ENCODE assay signal across 9 mouse cellular contexts in genomic region chr5:101663176-101663575, GRCm38 (mm10). TPM values are rescaled to one million over a fixed set of nuclear protein-coding genes. Genes with fewer than 3 reads are reported as not detected.
DNase-seq lines count a peak whose midpoint lies in the region; ATAC-seq and TF ChIP-seq lines count a peak whose summit lies in the region.
"Had no signal": no experiment of that assay in that cellular context is flagged by ENCODE, and none has a peak within 500 bp of the region (broad histone marks: within the 10 kb centered on the region; RNA-seq: fewer than 3 reads in every experiment).

No protein-coding gene starts in this region.

- intact Hi-C loops in heart, postnatal 10 days (cut with DNase I): no loop called here

- TF ChIP-seq CTCF in kidney, adult 2 months (conservative IDR thresholded peaks at IDR 0.05; ENCODE audit: insufficient read depth, insufficient read length, low read depth, low read length): no peak

- H3K4me2 ChIP-seq in liver, embryonic 11.5 days: peak overlapping the region; percentile 78
- H3K4me2 ChIP-seq in neural tube, embryonic 12.5 days (replicated peaks): peak overlapping the region; percentile 60

- H3K9ac ChIP-seq in liver, embryonic 11.5 days (ENCODE audit: low read depth, low read length): no peak overlapping the region
- peak overlapping the region; percentile 68 for H3K9ac ChIP-seq in neural tube, embryonic 12.5 days

- H3K36me3 ChIP-seq in kidney, adult 2 months (ENCODE audit: control insufficient read depth, insufficient read depth, low read length): no peaks in the 10 kb centered on the region
- H3K36me3 ChIP-seq in liver, embryonic 11.5 days (ENCODE audit: control insufficient read depth, insufficient read depth, low read length): no peaks in the 10 kb centered on the region
- no peaks in the 10 kb centered on the region for H3K36me3 ChIP-seq in neural tube, embryonic 12.5 days

- peak overlapping the region; percentile 13; the same call in 1 of the 2 replicates for H3K4me3 ChIP-seq in kidney, adult 2 months (ENCODE audit: insufficient read depth, low read depth, low read length)
- peak overlapping the region; percentile 45 for H3K4me3 ChIP-seq in liver, embryonic 11.5 days (ENCODE audit: low read depth, low read length)
- H3K4me3 ChIP-seq in neural tube, embryonic 12.5 days: peak overlapping the region; percentile 47

- 3% methylated on average over 23 of the region's 23 CpGs for WGBS in kidney, adult 2 months
- under 1% methylated on average over 23 of the region's 23 CpGs for WGBS in liver, embryonic 11.5 days
- WGBS in neural tube, embryonic 12.5 days: under 1% methylated on average over 23 of the region's 23 CpGs

- H3K27me3 ChIP-seq in kidney, adult 2 months (replicated peaks; ENCODE audit: control insufficient read depth, insufficient read depth, low read length): peaks cover 18% of the 10 kb centered on the region
- peaks cover 99% of the 10 kb centered on the region for H3K27me3 ChIP-seq in liver, embryonic 11.5 days (replicated peaks; ENCODE audit: control insufficient read depth, insufficient read depth, low read length)
- H3K27me3 ChIP-seq in neural tube, embryonic 12.5 days (replicated peaks): peaks cover 95% of the 10 kb centered on the region

- DNase-seq in kidney, adult 2 months: no peak
- DNase-seq in kidney, adult 9 months: no peak
- DNase-seq in embryo, embryonic 10 days (ENCODE audit: low spot score): peak; percentile 86
- DNase-seq in heart, postnatal 10 days: peak; percentile 53 to 54
- peak; percentile 65 for DNase-seq in liver, embryonic 11.5 days (ENCODE audit: low spot score)
- DNase-seq in adipocyte (ENCODE audit: low spot score): no peak
- DNase-seq in right cerebral cortex, postnatal 14 days: no peak

- ATAC-seq in liver, embryonic 11.5 days (replicated peaks; ENCODE audit: low FRiP score): no peak
- ATAC-seq in neural tube, embryonic 12.5 days (ENCODE audit: low FRiP score, low read depth): no peak

- H3K4me1 ChIP-seq in kidney, adult 2 months (ENCODE audit: control insufficient read depth, insufficient read depth, low read length): peaks cover 5% of the 10 kb centered on the region; the same call in 1 of the 2 replicates
- H3K4me1 ChIP-seq in liver, embryonic 11.5 days (replicated peaks; ENCODE audit: control insufficient read depth, insufficient read depth, low read length): peaks cover 7% of the 10 kb centered on the region
- peaks cover 27% of the 10 kb centered on the region for H3K4me1 ChIP-seq in neural tube, embryonic 12.5 days

- no peak for TF ChIP-seq POLR2A in kidney, adult 2 months (IDR thresholded peaks at IDR 0.05; ENCODE audit: low read depth, low read length)

- H3K9me3 ChIP-seq in liver, embryonic 11.5 days (ENCODE audit: control insufficient read depth, low read length): no peaks in the 10 kb centered on the region
- H3K9me3 ChIP-seq in neural tube, embryonic 12.5 days: no peaks in the 10 kb centered on the region

- no peak overlapping the region for H3K27ac ChIP-seq in kidney, adult 2 months (ENCODE audit: insufficient read depth, low read depth, low read length)
- H3K27ac ChIP-seq in liver, embryonic 11.5 days (ENCODE audit: low read depth, low read length): no peak overlapping the region
- 0 out of 2 replicates have a peak overlapping the region, but pooled peaks have one; percentile 4 for H3K27ac ChIP-seq in neural tube, embryonic 12.5 days

RNA-seq across cellular contexts. Expression of gene Nkx6-1, which starts 1.6 kb away (rescaled TPM):
- 0.08 and 0.16 TPM in 2 replicates for polyA plus RNA-seq in kidney, adult 2 months (2012; rRNA removed)
- total RNA-seq in heart, postnatal 10 days (2021): under 1 TPM; 0.10 to 0.12 TPM
- polyA plus RNA-seq in liver, embryonic 11.5 days (2014; fragmentation: Nextera tagmentation; extraction: Ambion mirVana): 0.37 and 0.60 TPM in 2 replicates
- polyA plus RNA-seq in neural tube, embryonic 12.5 days (2016; fragmentation: Nextera tagmentation; extraction: Ambion mirVana): 9.6 and 11.5 TPM in 2 replicates
- total RNA-seq: MEL had no signal

Comparison
In these comparisons a context has a peak if more than half of its experiments do, and no peak if none do; other contexts are left out.
1. DNase-seq: peak in embryo, embryonic 10 days (single experiment), heart, postnatal 10 days (2 of 2) and liver, embryonic 11.5 days (single experiment); none in kidney, adult 2 months (single experiment), kidney, adult 9 months (single experiment), adipocyte (single experiment) and right cerebral cortex, postnatal 14 days (single experiment).
2. Peak in every context shown above with its lines, with median percentiles within 50 percentile points of each other: H3K4me3 ChIP-seq.